Mouse (Mus musculus): ENCODE results near the gene Tmprss11g. TPM values are rescaled to one million over a fixed set of nuclear protein-coding genes. Genes with fewer than 3 reads are reported as not detected.

The Tmprss11g gene
- total and polyA plus RNA-seq, 3 experiments = not detected

DNA sequence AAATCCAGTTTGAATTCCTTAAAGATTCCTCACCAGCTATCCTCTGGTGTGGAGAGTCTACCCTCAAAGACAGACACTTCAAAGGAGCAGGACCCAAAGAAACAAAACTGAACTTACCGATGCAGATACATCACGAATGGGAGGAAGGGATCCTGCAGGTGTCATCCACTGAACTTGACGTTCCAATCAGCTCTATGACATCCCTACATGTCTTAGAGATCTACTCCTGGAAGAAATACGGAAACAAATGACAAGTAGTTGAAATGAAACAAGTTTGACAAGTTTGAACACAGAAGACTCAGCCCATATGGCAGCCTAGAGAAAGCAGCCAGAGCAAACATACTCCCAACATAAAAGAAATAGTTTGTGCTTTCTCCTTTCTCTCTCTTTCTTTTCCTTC is 49.5 kb downstream of the Tmprss11g start, which contains the start of gene Tmprss11a:
TSS of gene Tmprss11a (minus strand) at position 101 of the 400 bp plus-strand sequence.
- in situ Hi-C loops (cut with MboI; ENCODE audit: low pct_ligation_motif_present, low pct_unique_long_range_greater_than_20kb, low sequenced_read_pairs) (no loop called here), dilution Hi-C loops (cut with MboI; ENCODE audit: extremely low pct_ligation_motif_present, extremely low pct_unique_long_range_greater_than_20kb, low sequenced_read_pairs) (no loop called here)
- Histone ChIP-seq H3K4me1 (ENCODE audit: control insufficient read depth in 1 of 2, insufficient read depth in 2 of 2) (peaks cover 0 to 3% of the 10 kb centered on the region in 2 experiments; a peak in 1 of 4 replicates), H3K79me2 (replicated peaks; ENCODE audit: control insufficient read depth, extremely low read depth, insufficient read depth, poor library complexity, severe bottlenecking) (no peaks in the 10 kb centered on the region), H3K9me3 (replicated peaks; ENCODE audit: low read length) (no peaks in the 10 kb centered on the region), H3K27me3 (replicated peaks) (no peaks in the 10 kb centered on the region), H3K36me3 (replicated peaks in 1 of 2; ENCODE audit: control insufficient read depth in 1 of 2, insufficient read depth in 1 of 2, low read length in 1 of 2) (no peaks in the 10 kb centered on the region), H3K4me2 (ENCODE audit: insufficient read depth, low read depth, poor library complexity, severe bottlenecking) (no peak within 1 kb of the TSS; the same call in 1 of the 2 replicates), H3K4me3 (replicated peaks in 1 of 3; ENCODE audit: low read depth in 2 of 3, low read length in 2 of 3, poor library complexity in 1 of 3) (no peak within 1 kb of the TSS), H3K27ac (ENCODE audit: insufficient read depth, low read depth) (no peak within 1 kb of the TSS), H3K9ac (ENCODE audit: insufficient read depth, low read depth) (no peak within 1 kb of the TSS)
- DNase-seq (ENCODE audit: extremely low read depth) = no peak
- no peak for TF ChIP-seq USF1 (IDR thresholded peaks at IDR 0.05; ENCODE audit: low read depth, low read length)
- TF ChIP-seq E2F4 (IDR thresholded peaks at IDR 0.05; ENCODE audit: insufficient replicate concordance, low read depth, low read length) = no peak
- no peak for TF ChIP-seq ELF1 (IDR thresholded peaks at IDR 0.05; ENCODE audit: low read depth, low read length)
- TF ChIP-seq USF2 (conservative IDR thresholded peaks at IDR 0.05; ENCODE audit: low read depth, low read length) = no peak
- no peak for TF ChIP-seq ZC3H11A (IDR thresholded peaks at IDR 0.05; ENCODE audit: low read depth, low read length)
- TF ChIP-seq RCOR1 (conservative IDR thresholded peaks at IDR 0.05; ENCODE audit: low read depth, low read length) = no peak
- TF ChIP-seq TBP (conservative IDR thresholded peaks at IDR 0.05; ENCODE audit: low read depth, low read length) = no peak
- no peak for TF ChIP-seq EP300 (IDR thresholded peaks at IDR 0.05; ENCODE audit: low read length)
- no peak for TF ChIP-seq UBTF (IDR thresholded peaks at IDR 0.05; ENCODE audit: low read depth, low read length)
- TF ChIP-seq NRF1 (IDR thresholded peaks at IDR 0.05; ENCODE audit: low read depth, low read length) = no peak
- TF ChIP-seq RAD21 (IDR thresholded peaks at IDR 0.05; ENCODE audit: low read depth, low read length) = no peak
- no peak for TF ChIP-seq POLR2AphosphoS2 (IDR thresholded peaks at IDR 0.05; ENCODE audit: low read depth, low read length)
- TF ChIP-seq JUN (IDR thresholded peaks at IDR 0.05; ENCODE audit: insufficient read depth, low read depth, low read length) = no peak
- no peak for TF ChIP-seq MYC (IDR thresholded peaks at IDR 0.05; ENCODE audit: low read depth, low read length)
- TF ChIP-seq ETS1 (conservative IDR thresholded peaks at IDR 0.05; ENCODE audit: low read depth, low read length) = no peak
- no peak for TF ChIP-seq KAT2A (IDR thresholded peaks at IDR 0.05; ENCODE audit: insufficient replicate concordance, low read length)
- no peak for TF ChIP-seq GABPA (IDR thresholded peaks at IDR 0.05; ENCODE audit: insufficient replicate concordance, low read depth, low read length)
- no peak for TF ChIP-seq HCFC1 (IDR thresholded peaks at IDR 0.05; ENCODE audit: low read depth, low read length)

DNA sequence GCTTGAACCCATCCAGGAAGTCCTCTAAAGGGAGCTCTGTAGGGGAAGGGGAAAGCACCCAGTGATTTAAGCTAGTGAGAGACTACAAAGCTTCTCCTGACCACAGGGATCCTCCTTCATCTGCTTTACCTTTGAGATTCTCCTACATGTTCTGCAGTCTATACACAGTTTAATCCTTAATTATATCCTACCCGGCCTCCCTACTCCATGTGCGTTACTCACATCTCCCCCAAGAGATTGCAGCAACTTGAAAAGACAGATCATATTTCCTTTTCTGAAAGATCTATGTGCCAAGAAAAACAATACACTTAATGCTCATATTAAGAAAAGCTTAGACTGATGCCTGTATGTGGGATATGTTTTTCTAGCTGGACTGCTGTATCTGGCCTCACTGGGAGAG is 79.1 kb downstream of the Tmprss11g start:
- no peak overlapping the region for H3K4me2 ChIP-seq (ENCODE audit: insufficient read depth, low read depth, poor library complexity, severe bottlenecking)
- H3K9ac ChIP-seq (ENCODE audit: insufficient read depth, low read depth) = no peak overlapping the region
- DNase-seq (ENCODE audit: extremely low read depth) = no peak
- H3K9me3 ChIP-seq (replicated peaks; ENCODE audit: low read length) = no peaks in the 10 kb centered on the region
- peaks cover 0 to 4% of the 10 kb centered on the region in 2 experiments; a peak in 1 of 4 replicates for H3K4me1 ChIP-seq (ENCODE audit: control insufficient read depth in 1 of 2, insufficient read depth in 2 of 2)
- no peak overlapping the region for H3K27ac ChIP-seq (ENCODE audit: insufficient read depth, low read depth)
- H3K27me3 ChIP-seq (replicated peaks) = no peaks in the 10 kb centered on the region
- H3K36me3 ChIP-seq (replicated peaks in 1 of 2; ENCODE audit: control insufficient read depth in 1 of 2, insufficient read depth in 1 of 2, low read length in 1 of 2) = no peaks in the 10 kb centered on the region
- dilution Hi-C loops (cut with MboI; ENCODE audit: extremely low pct_ligation_motif_present, extremely low pct_unique_long_range_greater_than_20kb, low sequenced_read_pairs) = no loop called here
- TF ChIP-seq JUND (conservative IDR thresholded peaks at IDR 0.05; ENCODE audit: low read depth, low read length) (no peak), CHD2 (IDR thresholded peaks at IDR 0.05; ENCODE audit: low read length) (no peak), E2F4 (IDR thresholded peaks at IDR 0.05; ENCODE audit: insufficient replicate concordance, low read depth, low read length) (no peak), RAD21 (IDR thresholded peaks at IDR 0.05; ENCODE audit: low read depth, low read length) (no peak), SIN3A (IDR thresholded peaks at IDR 0.05; ENCODE audit: low read length) (no peak), HCFC1 (IDR thresholded peaks at IDR 0.05; ENCODE audit: low read depth, low read length) (no peak), UBTF (IDR thresholded peaks at IDR 0.05; ENCODE audit: low read depth, low read length) (no peak), MAX (IDR thresholded peaks at IDR 0.05; ENCODE audit: low read length) (no peak), PAX5 (IDR thresholded peaks at IDR 0.05; ENCODE audit: low read length) (no peak), MAZ (IDR thresholded peaks at IDR 0.05; ENCODE audit: low read depth, low read length) (no peak), POLR2A (IDR thresholded peaks at IDR 0.05; ENCODE audit: low read depth, low read length) (no peak), JUN (IDR thresholded peaks at IDR 0.05; ENCODE audit: insufficient read depth, low read depth, low read length) (no peak), ZMIZ1 (IDR thresholded peaks at IDR 0.05; ENCODE audit: low read depth, low read length) (no peak), MYC (IDR thresholded peaks at IDR 0.05; ENCODE audit: low read depth, low read length) (no peak), TCF12 (IDR thresholded peaks at IDR 0.05; ENCODE audit: low read depth, low read length) (no peak), TBP (conservative IDR thresholded peaks at IDR 0.05; ENCODE audit: low read depth, low read length) (no peak), NELFE (IDR thresholded peaks at IDR 0.05; ENCODE audit: low read depth, low read length) (no peak), IRF4 (IDR thresholded peaks at IDR 0.05; ENCODE audit: low read depth, low read length) (no peak), MAFK (IDR thresholded peaks at IDR 0.05; ENCODE audit: insufficient replicate concordance, low read length) (no peak), KAT2A (IDR thresholded peaks at IDR 0.05; ENCODE audit: insufficient replicate concordance, low read length) (no peak)
- H3K4me3 ChIP-seq (replicated peaks in 1 of 3; ENCODE audit: low read depth in 2 of 3, low read length in 2 of 3, poor library complexity in 1 of 3) = no peak overlapping the region
- in situ Hi-C loops (cut with MboI; ENCODE audit: low pct_ligation_motif_present, low pct_unique_long_range_greater_than_20kb, low sequenced_read_pairs) = loop anchor here (25.0 kb wide), 1 partner anchor 223 kb away; no protein-coding TSS in a partner anchor
- H3K79me2 ChIP-seq (replicated peaks; ENCODE audit: control insufficient read depth, extremely low read depth, insufficient read depth, poor library complexity, severe bottlenecking) = no peaks in the 10 kb centered on the region
